Comparison of ENCODE assay signal across 8 mouse cellular contexts in the genomic region with DNA sequence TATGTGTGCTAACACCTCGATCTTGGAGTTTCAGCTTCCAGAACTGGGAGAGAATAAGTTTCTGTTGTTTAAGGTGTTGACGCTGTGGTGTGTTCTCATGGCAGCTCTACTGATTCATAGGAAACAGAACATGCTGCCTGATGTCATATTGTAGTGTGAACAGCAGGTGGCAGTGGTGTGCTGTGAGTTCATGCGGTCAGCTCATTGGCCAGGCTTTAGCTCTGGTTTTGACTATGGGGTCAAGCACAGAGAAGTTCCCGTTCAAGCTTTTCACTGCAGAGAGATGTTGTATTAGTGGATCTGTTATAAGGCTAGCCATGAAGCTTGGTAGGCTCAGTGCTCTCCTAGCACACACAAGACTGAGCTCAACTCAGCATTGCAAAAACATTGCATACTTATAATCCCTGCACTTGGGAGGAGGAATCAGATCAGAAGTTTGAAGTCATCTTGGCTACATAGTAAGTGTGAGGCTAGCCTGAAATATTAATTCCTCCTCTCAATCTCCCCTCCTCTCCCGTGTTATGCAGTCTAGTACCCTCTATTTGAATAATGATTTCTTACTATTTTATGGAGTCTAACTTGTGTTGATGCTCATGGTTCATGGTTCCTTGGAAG.
DNase-seq lines count a peak whose midpoint lies in the region; ATAC-seq lines count a peak whose summit lies in the region.

No protein-coding gene starts in this region.

- no peaks in the 10 kb centered on the region for H3K27me3 ChIP-seq in midbrain, embryonic 11.5 days (ENCODE audit: control insufficient read depth, insufficient read depth, low read length)
- H3K27me3 ChIP-seq in stomach, embryonic 16.5 days (ENCODE audit: control insufficient read depth, insufficient read depth, low read length): no peaks in the 10 kb centered on the region

- H3K4me2 ChIP-seq in midbrain, embryonic 11.5 days: no peak overlapping the region
- no peak overlapping the region for H3K4me2 ChIP-seq in stomach, embryonic 16.5 days (ENCODE audit: low read depth, low read length)

- no peak overlapping the region for H3K9ac ChIP-seq in midbrain, embryonic 11.5 days (ENCODE audit: low read length)
- H3K9ac ChIP-seq in stomach, embryonic 16.5 days (ENCODE audit: low read length): no peak overlapping the region

- DNase-seq in heart, adult 18-20 months: peak; percentile 25 to 66
- DNase-seq in heart, postnatal 25 days (ENCODE audit: low spot score): no peak
- peak; percentile 18 for DNase-seq in cerebellum, adult 9-11 months
- DNase-seq in frontal cortex, adult 2 months (ENCODE audit: extremely low spot score in 1 of 2, low spot score in 1 of 2): peak; percentile 12 to 82
- DNase-seq in kidney, adult 11 months: peak; percentile 18
- peak; percentile 47 to 64 for DNase-seq in left cerebral cortex, postnatal 14 days (ENCODE audit: low spot score in 2 of 2)
- peak; percentile 96 for DNase-seq in midbrain, embryonic 11.5 days (ENCODE audit: low spot score, missing footprints)

- WGBS in midbrain, embryonic 11.5 days: 21% methylated on average over 5 of the region's 5 CpGs
- WGBS in stomach, embryonic 16.5 days: 19% methylated on average over 5 of the region's 5 CpGs

- intact Hi-C loops in heart, postnatal 25 days (cut with DNase I): loop anchor here (10.0 kb wide), 1 partner anchor 1152 kb away; the partner anchor contains the start of gene Nkain2
- intact Hi-C loops in left cerebral cortex, postnatal 14 days (cut with DNase I): loop anchor here (5.0 kb wide), 1 partner anchor 1150 kb away; the partner anchor contains the start of gene Nkain2

- no peaks in the 10 kb centered on the region for H3K4me1 ChIP-seq in midbrain, embryonic 11.5 days (ENCODE audit: control insufficient read depth, insufficient read depth, low read length)
- H3K4me1 ChIP-seq in stomach, embryonic 16.5 days (ENCODE audit: control insufficient read depth, insufficient read depth, low read length): no peaks in the 10 kb centered on the region

- no peak overlapping the region for H3K27ac ChIP-seq in midbrain, embryonic 11.5 days (ENCODE audit: low read depth, low read length)
- H3K27ac ChIP-seq in stomach, embryonic 16.5 days (ENCODE audit: low read length): no peak overlapping the region

- no peaks in the 10 kb centered on the region for H3K9me3 ChIP-seq in midbrain, embryonic 11.5 days (ENCODE audit: control insufficient read depth, low read length)
- no peaks in the 10 kb centered on the region for H3K9me3 ChIP-seq in stomach, embryonic 16.5 days (replicated peaks; ENCODE audit: control insufficient read depth, low read length)

- H3K36me3 ChIP-seq in midbrain, embryonic 11.5 days (ENCODE audit: control insufficient read depth, insufficient read depth, low read length): no peaks in the 10 kb centered on the region
- H3K36me3 ChIP-seq in stomach, embryonic 16.5 days (ENCODE audit: control insufficient read depth, insufficient read depth, low read length): no peaks in the 10 kb centered on the region

- H3K4me3 ChIP-seq in midbrain, embryonic 11.5 days (ENCODE audit: low read depth, low read length): no peak overlapping the region
- H3K4me3 ChIP-seq in stomach, embryonic 16.5 days (replicated peaks; ENCODE audit: low read length): no peak overlapping the region

- ATAC-seq in midbrain, embryonic 11.5 days (ENCODE audit: low FRiP score): peak; percentile 91
- peak; percentile 64; the same call in 1 of the 2 replicates for ATAC-seq in stomach, embryonic 16.5 days (ENCODE audit: insufficient read depth, low FRiP score)
